Mouse (Mus musculus) hindbrain, postnatal 0 days (tissue): ENCODE results near the gene Nudt21. TPM values are rescaled to one million over a fixed set of nuclear protein-coding genes. Genes with fewer than 3 reads are reported as not detected.

Source experiments
- ATAC-seq: fragments of 200-750 bp; cut with Nextera tagmentation; 2 replicates; pipeline ENCODE4 v1.8.0; 2017; ENCODE audit warnings: mild to moderate bottlenecking, moderate TSS enrichment, moderate library complexity
- DNase-seq: peaks from one replicate; pipeline ENCODE4 v3.0.0-alpha.2; 2015; ENCODE audit warnings: low spot score
- H3K27ac ChIP-seq: fragments of 300-500 bp; sonication (generic); 2 replicates; pipeline ENCODE4 v1.5.1; 2014; ENCODE audit warnings: mild to moderate bottlenecking
- H3K27me3 ChIP-seq: fragments of 300-500 bp; sonication (generic); 2 replicates; pipeline ENCODE4 v1.6.1; 2014; ENCODE audit warnings: low read length, mixed read lengths; ENCODE audit not compliant: insufficient read depth
- H3K36me3 ChIP-seq: fragments of 300-500 bp; sonication (generic); 2 replicates; pipeline ENCODE4 v1.6.1; 2014; ENCODE audit warnings: low read length, mixed read lengths; ENCODE audit not compliant: insufficient read depth
- H3K4me1 ChIP-seq: fragments of 300-500 bp; sonication (generic); 2 replicates; pipeline ENCODE4 v1.6.1; 2014; ENCODE audit warnings: antibody characterized with exemption, low read length, mixed read lengths; ENCODE audit not compliant: insufficient read depth
- H3K4me2 ChIP-seq: fragments of 300-500 bp; sonication (generic); 2 replicates; pipeline ENCODE4 v1.6.1; 2014; ENCODE audit warnings: low read depth, mild to moderate bottlenecking, low read length, moderate library complexity, mixed read lengths
- H3K4me3 ChIP-seq: fragments of 300-500 bp; sonication (generic); 2 replicates; pipeline ENCODE4 v1.5.1; 2014; ENCODE audit warnings: low read length
- H3K9ac ChIP-seq: fragments of 300-500 bp; sonication (generic); replicated peaks from 2 replicates; pipeline ENCODE4 v1.6.1; 2014; ENCODE audit warnings: mild to moderate bottlenecking, low read length, moderate library complexity, mixed read lengths
- H3K9me3 ChIP-seq: fragments of 300-500 bp; sonication (generic); 2 replicates; pipeline ENCODE4 v1.6.1; 2016; ENCODE audit warnings: low read length, mixed read lengths
- CTCF ChIP-seq: IDR thresholded peaks from 2 replicates; pipeline ENCODE4 v1.5.1; 2016; ENCODE audit warnings: antibody characterized with exemption, control low read depth, low read depth
- WGBS: fragments of 180-500 bp; shearing (Covaris S2); extraction: QIAGEN DNeasy Blood & Tissue Kit; methylation state at CpG from one replicate; pipeline ENCODE4 v1.1.7; 2014; 5-methylcytosine and 5-hydroxymethylcytosine counted together
- polyA plus RNA-seq: library from polyadenylated mRNA; unstranded; fragments of >200 nt; fragmentation: Nextera tagmentation; extraction: Ambion mirVana; gene quantifications from 2 replicates; pipeline ENCODE4 v1.2.1, GENCODE M21; 2015
- total RNA-seq: library from RNA; depleted of rRNA; stranded (reverse); fragments of >200 nt; gene quantifications from 2 replicates; pipeline ENCODE4 v1.2.3, GENCODE M21; 2014

The Nudt21 gene
- total and polyA plus RNA-seq, 2 experiments from 2014 or later, result 58.8 to 94.5 TPM

GRCm38 (mm10) chr8:93976446-93977211 is 60.2 kb downstream of the Nudt21 start:
- H3K4me2 ChIP-seq, result no peak overlapping the region
- H3K9me3 ChIP-seq, result no peaks in the 10 kb centered on the region
- ATAC-seq (no peak), DNase-seq (no peak)
- H3K4me1 ChIP-seq, result no peaks in the 10 kb centered on the region
- H3K36me3 ChIP-seq, result peaks cover 58% of the 10 kb centered on the region
- no peaks in the 10 kb centered on the region for H3K27me3 ChIP-seq
- no peak overlapping the region for H3K4me3 ChIP-seq
- TF ChIP-seq CTCF, result peak; percentile 24; the same call in 1 of the 2 replicates
- no peak overlapping the region for H3K27ac ChIP-seq
- H3K9ac ChIP-seq, result no peak overlapping the region
- 93% methylated on average over 6 of the region's 6 CpGs for WGBS

GRCm38 (mm10) chr8:93975358-93975757 is 61.5 kb downstream of the Nudt21 start:
- Histone ChIP-seq H3K4me1 (no peaks in the 10 kb centered on the region), H3K4me3 (no peak overlapping the region), H3K9ac (no peak overlapping the region), H3K36me3 (peaks cover 56% of the 10 kb centered on the region), H3K4me2 (no peak overlapping the region), H3K27ac (no peak overlapping the region), H3K27me3 (no peaks in the 10 kb centered on the region), H3K9me3 (no peaks in the 10 kb centered on the region)
- no peak for TF ChIP-seq CTCF
- ATAC-seq, result no peak
- WGBS, result 94% methylated on average over 2 of the region's 2 CpGs
- no peak for DNase-seq

- no peak for DNase-seq
These were observed 62.1 kb downstream of the Nudt21 start for GRCm38 (mm10) chr8:93974602-93975186.

GRCm38 (mm10) chr8:93973831-93974375 is 62.9 kb downstream of the Nudt21 start:
- WGBS, result 93% methylated on average over 13 of the region's 13 CpGs
- Histone ChIP-seq H3K36me3 (peaks cover 52% of the 10 kb centered on the region), H3K27ac (no peak overlapping the region), H3K4me3 (no peak overlapping the region), H3K4me1 (no peaks in the 10 kb centered on the region), H3K27me3 (no peaks in the 10 kb centered on the region), H3K4me2 (no peak overlapping the region), H3K9me3 (no peaks in the 10 kb centered on the region), H3K9ac (no peak overlapping the region)
- TF ChIP-seq CTCF, result no peak
- ATAC-seq, result peak; percentile 8; the same call in 1 of the 2 replicates
- no peak for DNase-seq

More at GRCm38 (mm10) chr8:93974602-93975186, 62.1 kb downstream of the Nudt21 start:
- Histone ChIP-seq H3K4me3 (no peak overlapping the region), H3K27ac (no peak overlapping the region), H3K9me3 (no peaks in the 10 kb centered on the region), H3K27me3 (no peaks in the 10 kb centered on the region), H3K4me1 (no peaks in the 10 kb centered on the region), H3K36me3 (peaks cover 56% of the 10 kb centered on the region), H3K9ac (no peak overlapping the region), H3K4me2 (no peak overlapping the region)
- WGBS, result 90% methylated on average over 11 of the region's 11 CpGs
- TF ChIP-seq CTCF, result no peak
- ATAC-seq, result no peak

GRCm38 (mm10) chr8:93972971-93973734 is 63.7 kb downstream of the Nudt21 start:
- peaks cover 56% of the 10 kb centered on the region for H3K36me3 ChIP-seq
- TF ChIP-seq CTCF, result no peak
- H3K9ac ChIP-seq, result no peak overlapping the region
- H3K4me3 ChIP-seq, result no peak overlapping the region
- H3K27ac ChIP-seq, result no peak overlapping the region
- H3K4me2 ChIP-seq, result no peak overlapping the region
- H3K27me3 ChIP-seq, result no peaks in the 10 kb centered on the region
- ATAC-seq, result peak; percentile 46; the same call in 1 of the 2 replicates
- H3K4me1 ChIP-seq, result no peaks in the 10 kb centered on the region
- no peak for DNase-seq
- H3K9me3 ChIP-seq, result no peaks in the 10 kb centered on the region
- 61% methylated on average over 14 of the region's 14 CpGs for WGBS

GRCm38 (mm10) chr8:93972211-93972610 is 64.6 kb downstream of the Nudt21 start:
- H3K9ac ChIP-seq, result no peak overlapping the region
- ATAC-seq (no peak), DNase-seq (no peak)
- H3K36me3 ChIP-seq, result peaks cover 64% of the 10 kb centered on the region
- no peaks in the 10 kb centered on the region for H3K9me3 ChIP-seq
- 78% methylated on average over 5 of the region's 5 CpGs for WGBS
- H3K4me3 ChIP-seq, result no peak overlapping the region
- no peak overlapping the region for H3K4me2 ChIP-seq
- TF ChIP-seq CTCF, result no peak
- no peak overlapping the region for H3K27ac ChIP-seq
- no peaks in the 10 kb centered on the region for H3K27me3 ChIP-seq
- no peaks in the 10 kb centered on the region for H3K4me1 ChIP-seq
